Mouse (Mus musculus) embryonic fibroblast, embryonic 13.5 days (primary cell): Measurements from ENCODE around the gene Slc16a3.

Experiments used
- CTCF ChIP-seq: IDR thresholded peaks from 2 replicates; pipeline ENCODE4 v1.5.1; 2011; ENCODE audit warnings: mild to moderate bottlenecking, control low read depth, low read length, moderate library complexity, borderline replicate concordance; ENCODE audit not compliant: insufficient read depth
- POLR2A ChIP-seq: IDR thresholded peaks from 2 replicates; pipeline ENCODE4 v1.6.1; 2011; ENCODE audit warnings: low read depth, mild to moderate bottlenecking, control low read depth, low read length, moderate library complexity

DNA sequence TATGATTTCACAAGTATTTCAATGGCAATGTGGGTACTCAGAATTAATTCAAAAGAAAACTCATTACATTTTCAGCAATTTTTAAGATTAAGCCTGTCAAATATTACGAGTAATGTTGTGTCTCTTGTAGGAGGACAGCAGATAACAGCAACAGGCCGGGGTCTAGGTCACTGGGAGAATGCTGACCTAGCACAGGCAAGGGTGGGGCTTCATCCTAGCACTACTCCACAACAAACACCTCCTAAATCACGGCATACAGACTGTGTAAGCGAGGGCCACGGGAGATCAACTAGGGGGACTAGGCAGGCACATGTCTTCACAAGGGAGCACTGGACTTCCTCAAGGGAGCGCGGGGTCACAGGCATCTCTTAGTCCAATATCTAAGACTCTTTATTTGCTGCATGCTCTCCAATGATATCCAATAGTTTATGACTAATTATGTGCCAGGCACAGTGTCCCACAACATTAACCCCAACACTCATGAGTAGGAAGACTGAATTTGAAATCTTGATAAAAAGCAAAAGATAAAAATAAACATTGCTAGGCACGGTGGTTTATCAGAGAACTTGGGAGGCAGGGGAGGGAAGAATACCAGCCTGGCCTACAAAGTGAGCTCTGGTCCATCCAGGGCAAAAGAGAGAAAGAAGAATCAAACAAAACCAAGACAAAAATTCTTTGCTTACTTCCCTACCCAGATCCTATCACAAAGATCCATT is 31.6 kb downstream of the Slc16a3 start:
- TF ChIP-seq POLR2A (no peak), CTCF (no peak)
